Mouse (Mus musculus) kidney, embryonic 16.5 days (tissue): ENCODE measurements at regions not wholly inside any gene's neighbourhood (a gene's known extent, or its start where the extent isn't known, plus 50 kb on each side); places are given as distances from the start of the nearest gene placed in this dataset.

Experiments
- ATAC-seq: fragments of 200-750 bp; cut with Nextera tagmentation; 2 replicates; pipeline ENCODE4 v1.8.0; 2017; ENCODE audit warnings: moderate TSS enrichment; ENCODE audit not compliant: low FRiP score, low TSS enrichment
- H3K27ac ChIP-seq: fragments of 300-500 bp; sonication (generic); 2 replicates; pipeline ENCODE4 v1.5.1; 2014; ENCODE audit warnings: low read length
- H3K27me3 ChIP-seq: fragments of 300-500 bp; sonication (generic); 2 replicates; pipeline ENCODE4 v1.6.1; 2014; ENCODE audit warnings: low read length, control low read depth, mixed read lengths; ENCODE audit not compliant: insufficient read depth
- H3K36me3 ChIP-seq: fragments of 300-500 bp; sonication (generic); 2 replicates; pipeline ENCODE4 v1.6.1; 2014; ENCODE audit warnings: low read length, control low read depth, mixed read lengths; ENCODE audit not compliant: insufficient read depth
- H3K4me1 ChIP-seq: fragments of 300-500 bp; sonication (generic); 2 replicates; pipeline ENCODE4 v1.6.1; 2014; ENCODE audit warnings: low read length, control low read depth, mixed read lengths; ENCODE audit not compliant: insufficient read depth
- H3K4me2 ChIP-seq: fragments of 300-500 bp; sonication (generic); replicated peaks from 2 replicates; pipeline ENCODE4 v1.6.1; 2014; ENCODE audit warnings: low read depth, low read length
- H3K4me3 ChIP-seq: fragments of 300-500 bp; sonication (generic); 2 replicates; pipeline ENCODE4 v1.5.1; 2014; ENCODE audit warnings: mild to moderate bottlenecking, low read length
- H3K9ac ChIP-seq: fragments of 300-500 bp; sonication (generic); replicated peaks from 2 replicates; pipeline ENCODE4 v1.6.1; 2014; ENCODE audit warnings: low read length
- H3K9me3 ChIP-seq: fragments of 300-500 bp; sonication (generic); 2 replicates; pipeline ENCODE4 v1.6.1; 2016; ENCODE audit warnings: low read length, control low read depth
- WGBS: fragments of 180-500 bp; shearing (Covaris S2); extraction: QIAGEN DNeasy Blood & Tissue Kit; methylation state at CpG from one replicate; pipeline ENCODE4 v1.1.7; 2014; 5-methylcytosine and 5-hydroxymethylcytosine counted together

- no peaks in the 10 kb centered on the region for H3K36me3 ChIP-seq
- H3K9me3 ChIP-seq = no peaks in the 10 kb centered on the region
- H3K4me1 ChIP-seq = 0 out of 2 replicates have a peak, but pooled peaks cover 4% of the 10 kb centered on the region
- H3K9ac ChIP-seq = no peak overlapping the region
- WGBS = 45% methylated on average over 4 of the region's 4 CpGs
- no peaks in the 10 kb centered on the region for H3K27me3 ChIP-seq
- ATAC-seq = no peak
- H3K4me2 ChIP-seq = no peak overlapping the region
- H3K27ac ChIP-seq = no peak overlapping the region
- H3K4me3 ChIP-seq = no peak overlapping the region
Observed at GRCm38 (mm10) chr14:46706462-46706861, 53.9 kb upstream of the Cdkn3 start.

DNA sequence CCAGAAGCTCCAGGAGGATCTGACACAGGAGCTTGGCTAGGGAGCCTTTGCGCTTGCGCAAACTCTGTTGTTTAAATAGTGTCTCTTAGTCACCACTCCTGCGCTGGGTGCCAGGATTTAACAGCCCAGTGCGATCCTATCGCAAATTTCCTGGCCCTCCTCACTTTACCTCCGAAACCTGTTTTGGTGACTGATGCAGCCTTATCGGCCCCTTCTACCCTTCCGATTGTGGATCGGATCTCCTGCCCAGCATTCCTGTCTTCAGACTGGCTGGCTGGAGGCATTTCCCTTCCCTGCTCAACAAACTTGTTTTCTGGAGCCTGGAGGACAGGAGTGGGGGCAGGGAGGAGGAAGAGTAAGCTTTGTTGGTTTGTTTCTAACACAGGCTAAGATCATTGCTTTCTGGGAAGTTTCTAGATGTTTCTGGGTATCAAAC lies 56.0 kb upstream of the Cdkn3 start:
- H3K4me2 ChIP-seq = 0 out of 2 replicates have a peak overlapping the region, but pooled peaks have one; percentile 28
- H3K27ac ChIP-seq = no peak overlapping the region
- H3K9me3 ChIP-seq = no peaks in the 10 kb centered on the region
- no peaks in the 10 kb centered on the region for H3K27me3 ChIP-seq
- no peak overlapping the region for H3K9ac ChIP-seq
- 0 out of 2 replicates have a peak, but pooled peaks cover 4% of the 10 kb centered on the region for H3K4me1 ChIP-seq
- ATAC-seq = no peak
- H3K36me3 ChIP-seq = no peaks in the 10 kb centered on the region
- 54% methylated on average over 9 of the region's 9 CpGs for WGBS
- H3K4me3 ChIP-seq = no peak overlapping the region

DNA sequence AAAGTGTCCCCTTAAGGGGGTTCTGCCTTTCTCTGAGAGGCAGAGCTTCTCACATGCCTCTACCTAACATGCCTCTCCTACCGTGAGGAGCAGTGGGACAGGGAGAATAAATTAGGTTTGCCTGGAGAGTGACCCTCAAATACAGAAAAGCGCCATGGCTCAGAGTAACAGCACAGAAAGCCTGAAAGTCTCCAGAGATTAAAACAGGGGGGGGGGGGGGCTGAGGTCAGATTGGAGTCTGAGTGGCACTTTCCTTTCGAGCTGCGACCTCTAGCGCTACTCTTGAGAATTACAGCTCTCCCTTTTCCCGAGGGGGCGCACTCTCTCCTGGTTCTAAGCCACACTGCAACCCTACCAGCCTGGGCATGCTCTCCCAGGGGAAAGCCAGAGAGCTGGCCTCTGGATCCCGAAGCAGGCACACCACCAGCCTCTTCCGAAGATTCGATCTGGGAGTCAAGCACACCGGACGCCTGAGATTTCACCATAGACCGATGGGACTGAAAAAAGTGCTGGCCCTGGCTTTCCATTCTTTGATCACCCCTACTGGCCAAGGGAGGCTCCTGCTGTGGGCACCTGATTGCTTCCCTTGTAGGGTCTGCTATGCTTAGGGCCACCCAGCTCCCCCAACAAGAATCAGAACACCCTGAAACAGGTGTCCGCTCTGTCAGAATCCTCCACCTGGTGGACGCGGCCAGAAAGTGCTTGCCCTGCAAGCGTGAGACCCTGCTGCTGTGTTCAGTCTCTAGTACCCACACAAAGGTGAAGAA lies 57.5 kb upstream of the Cdkn3 start:
- Histone ChIP-seq H3K27ac (no peak overlapping the region), H3K4me3 (no peak overlapping the region), H3K36me3 (no peaks in the 10 kb centered on the region), H3K9me3 (no peaks in the 10 kb centered on the region), H3K4me2 (no peak overlapping the region), H3K4me1 (0 out of 2 replicates have a peak, but pooled peaks cover 4% of the 10 kb centered on the region), H3K27me3 (no peaks in the 10 kb centered on the region), H3K9ac (no peak overlapping the region)
- ATAC-seq = peak; percentile 49; the same call in 1 of the 2 replicates
- 32% methylated on average over 17 of the region's 17 CpGs for WGBS

GRCm38 (mm10) chr14:46692571-46692970 lies 67.8 kb upstream of the Cdkn3 start:
- Histone ChIP-seq H3K27ac (no peak overlapping the region), H3K4me3 (no peak overlapping the region), H3K36me3 (no peaks in the 10 kb centered on the region), H3K4me1 (peaks cover 4% of the 10 kb centered on the region; the same call in 1 of the 2 replicates), H3K27me3 (no peaks in the 10 kb centered on the region), H3K4me2 (no peak overlapping the region), H3K9me3 (no peaks in the 10 kb centered on the region), H3K9ac (no peak overlapping the region)
- ATAC-seq = no peak
- WGBS = 96% methylated on average over 7 of the region's 7 CpGs

GRCm38 (mm10) chr14:46692067-46692466 lies 68.3 kb upstream of the Cdkn3 start:
- Histone ChIP-seq H3K4me3 (no peak overlapping the region), H3K4me2 (no peak overlapping the region), H3K9ac (no peak overlapping the region), H3K9me3 (no peaks in the 10 kb centered on the region), H3K27me3 (no peaks in the 10 kb centered on the region), H3K27ac (no peak overlapping the region), H3K36me3 (no peaks in the 10 kb centered on the region), H3K4me1 (peaks cover 4% of the 10 kb centered on the region; the same call in 1 of the 2 replicates)
- WGBS = 91% methylated on average over 2 of the region's 2 CpGs
- ATAC-seq = no peak

- no peaks in the 10 kb centered on the region for H3K27me3 ChIP-seq
- H3K36me3 ChIP-seq = no peaks in the 10 kb centered on the region
- H3K9me3 ChIP-seq = no peaks in the 10 kb centered on the region
- H3K4me1 ChIP-seq = no peaks in the 10 kb centered on the region
- 78% methylated on average over 6 of the region's 6 CpGs for WGBS
- ATAC-seq = no peak
- no peak overlapping the region for H3K27ac ChIP-seq
- no peak overlapping the region for H3K4me3 ChIP-seq
- no peak overlapping the region for H3K4me2 ChIP-seq
- H3K9ac ChIP-seq = no peak overlapping the region
Observed at GRCm38 (mm10) chr14:46682728-46683127, 77.6 kb upstream of the Cdkn3 start.

- H3K27ac ChIP-seq = no peak overlapping the region
- no peaks in the 10 kb centered on the region for H3K9me3 ChIP-seq
- no peak overlapping the region for H3K4me3 ChIP-seq
- 57% methylated on average over 4 of the region's 4 CpGs for WGBS
- H3K4me1 ChIP-seq = no peaks in the 10 kb centered on the region
- no peak overlapping the region for H3K4me2 ChIP-seq
- ATAC-seq = no peak
- no peaks in the 10 kb centered on the region for H3K36me3 ChIP-seq
- no peak overlapping the region for H3K9ac ChIP-seq
- no peaks in the 10 kb centered on the region for H3K27me3 ChIP-seq
Observed at GRCm38 (mm10) chr14:46678935-46679334, 81.4 kb upstream of the Cdkn3 start.

GRCm38 (mm10) chr14:46671482-46672225 lies 88.7 kb upstream of the Cdkn3 start:
- no peak overlapping the region for H3K9ac ChIP-seq
- H3K27ac ChIP-seq = no peak overlapping the region
- WGBS = 86% methylated on average over 8 of the region's 9 CpGs
- H3K9me3 ChIP-seq = no peaks in the 10 kb centered on the region; the same call in 1 of the 2 replicates
- H3K4me2 ChIP-seq = no peak overlapping the region
- H3K27me3 ChIP-seq = no peaks in the 10 kb centered on the region
- H3K4me3 ChIP-seq = no peak overlapping the region
- H3K36me3 ChIP-seq = no peaks in the 10 kb centered on the region
- ATAC-seq = no peak
- no peaks in the 10 kb centered on the region for H3K4me1 ChIP-seq

DNA sequence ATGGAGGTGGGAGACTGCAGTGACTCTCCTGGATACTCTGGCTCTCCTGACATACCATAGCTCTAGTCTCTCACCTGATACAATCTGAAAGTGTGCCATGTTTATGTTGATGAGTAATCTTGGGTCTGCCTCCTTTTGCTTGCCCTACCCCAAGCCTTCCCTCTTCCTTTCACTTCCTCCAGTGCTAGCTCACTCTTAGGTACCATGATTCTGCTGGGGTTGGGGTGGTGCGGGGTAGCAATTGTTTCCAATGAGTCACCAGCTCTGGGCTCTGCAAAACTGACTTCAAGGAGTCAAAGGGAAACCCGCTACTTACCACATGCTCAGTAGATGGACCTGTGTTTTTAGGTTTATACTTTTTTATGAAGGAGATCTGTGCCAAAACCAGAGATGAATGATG lies 89.3 kb upstream of the Cdkn3 start:
- no peak overlapping the region for H3K27ac ChIP-seq
- no peak overlapping the region for H3K9ac ChIP-seq
- no peaks in the 10 kb centered on the region for H3K36me3 ChIP-seq
- H3K27me3 ChIP-seq = no peaks in the 10 kb centered on the region
- no peaks in the 10 kb centered on the region for H3K4me1 ChIP-seq
- H3K4me2 ChIP-seq = no peak overlapping the region
- ATAC-seq = peak; percentile 31; the same call in 1 of the 2 replicates
- no peak overlapping the region for H3K4me3 ChIP-seq
- H3K9me3 ChIP-seq = no peaks in the 10 kb centered on the region; the same call in 1 of the 2 replicates
- 88% methylated on average over 2 of the region's 2 CpGs for WGBS
